Mouse (Mus musculus) midbrain, embryonic 11.5 days (tissue): ENCODE results near the gene Nxn. TPM values are rescaled to one million over a fixed set of nuclear protein-coding genes. Genes with fewer than 3 reads are reported as not detected.
"Not testable (repeated sequence)": the region's sequence is repeated elsewhere in the genome, so short reads cannot be mapped to it uniquely, and the experiment has no call there.

ENCODE experiments used
- ATAC-seq: fragments of 200-750 bp; cut with Nextera tagmentation; 2 replicates; pipeline ENCODE4 v1.8.0; 2017; ENCODE audit warnings: moderate TSS enrichment, moderate library complexity; ENCODE audit not compliant: low FRiP score
- DNase-seq: peaks from one replicate; pipeline ENCODE4 v3.0.0; 2015; ENCODE audit warnings: low spot score; ENCODE audit errors: missing footprints
- H3K27ac ChIP-seq: fragments of 300-500 bp; sonication (generic); 2 replicates; pipeline ENCODE4 v1.5.1; 2014; ENCODE audit warnings: low read depth, low read length
- H3K27me3 ChIP-seq: fragments of 300-500 bp; sonication (generic); 2 replicates; pipeline ENCODE4 v1.6.1; 2014; ENCODE audit warnings: mild to moderate bottlenecking, low read length, moderate library complexity, mixed read lengths; ENCODE audit not compliant: control insufficient read depth, insufficient read depth
- H3K36me3 ChIP-seq: fragments of 300-500 bp; sonication (generic); 2 replicates; pipeline ENCODE4 v1.6.1; 2014; ENCODE audit warnings: mild to moderate bottlenecking, low read length, moderate library complexity, mixed read lengths; ENCODE audit not compliant: control insufficient read depth, insufficient read depth
- H3K4me1 ChIP-seq: fragments of 300-500 bp; sonication (generic); 2 replicates; pipeline ENCODE4 v1.6.1; 2014; ENCODE audit warnings: low read length; ENCODE audit not compliant: control insufficient read depth, insufficient read depth
- H3K4me2 ChIP-seq: fragments of 300-500 bp; sonication (generic); 2 replicates; pipeline ENCODE4 v1.6.1; 2014; ENCODE audit warnings: mild to moderate bottlenecking, moderate library complexity
- H3K4me3 ChIP-seq: fragments of 300-500 bp; sonication (generic); 2 replicates; pipeline ENCODE4 v1.5.1; 2014; ENCODE audit warnings: low read depth, low read length
- H3K9ac ChIP-seq: fragments of 300-500 bp; sonication (generic); 2 replicates; pipeline ENCODE4 v1.6.1; 2014; ENCODE audit warnings: low read length
- H3K9me3 ChIP-seq: fragments of 300-500 bp; sonication (generic); 2 replicates; pipeline ENCODE4 v1.6.1; 2016; ENCODE audit warnings: low read length; ENCODE audit not compliant: control insufficient read depth
- WGBS: fragments of 180-500 bp; shearing (Covaris S2); extraction: QIAGEN DNeasy Blood & Tissue Kit; methylation state at CpG from one replicate; pipeline ENCODE4 v1.1.7; 2014; 5-methylcytosine and 5-hydroxymethylcytosine counted together
- polyA plus RNA-seq: library from polyadenylated mRNA; unstranded; fragments of >200 nt; fragmentation: Nextera tagmentation; extraction: Ambion mirVana; gene quantifications from 2 replicates; pipeline ENCODE4 v1.2.1, GENCODE M21; 2014

The Nxn gene
- polyA plus RNA-seq, 1 experiment from 2014 or later: 51.3 TPM

DNA sequence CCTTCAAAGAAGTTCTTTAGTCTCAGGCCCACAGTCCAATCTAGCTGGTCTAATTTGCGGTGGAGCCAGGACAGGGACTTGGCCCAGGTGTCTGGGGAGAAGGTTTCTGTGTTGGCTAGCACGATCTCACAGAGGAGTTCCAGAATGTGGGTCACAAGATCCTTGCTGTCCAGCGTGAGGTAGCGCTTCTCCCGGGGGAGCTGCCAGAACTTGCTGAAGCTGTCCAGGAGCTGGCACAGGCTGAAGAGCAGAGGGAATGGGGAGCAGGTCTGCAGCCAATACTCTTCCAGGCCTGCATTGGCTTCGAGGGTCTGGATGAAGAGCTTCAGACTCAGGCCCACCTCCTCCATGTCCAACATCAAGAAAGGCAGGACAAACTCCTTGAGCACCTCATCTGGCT lies 187.3 kb downstream of the Nxn start:
- H3K4me2 ChIP-seq, DNase-seq, H3K27me3 ChIP-seq, ATAC-seq, H3K27ac ChIP-seq, H3K4me3 ChIP-seq, H3K4me1 ChIP-seq, H3K9ac ChIP-seq, H3K9me3 ChIP-seq: not testable (repeated sequence)
- H3K36me3 ChIP-seq: peaks cover 23% of the 10 kb centered on the region
- 97% methylated on average over 4 of the region's 6 CpGs for WGBS

DNA sequence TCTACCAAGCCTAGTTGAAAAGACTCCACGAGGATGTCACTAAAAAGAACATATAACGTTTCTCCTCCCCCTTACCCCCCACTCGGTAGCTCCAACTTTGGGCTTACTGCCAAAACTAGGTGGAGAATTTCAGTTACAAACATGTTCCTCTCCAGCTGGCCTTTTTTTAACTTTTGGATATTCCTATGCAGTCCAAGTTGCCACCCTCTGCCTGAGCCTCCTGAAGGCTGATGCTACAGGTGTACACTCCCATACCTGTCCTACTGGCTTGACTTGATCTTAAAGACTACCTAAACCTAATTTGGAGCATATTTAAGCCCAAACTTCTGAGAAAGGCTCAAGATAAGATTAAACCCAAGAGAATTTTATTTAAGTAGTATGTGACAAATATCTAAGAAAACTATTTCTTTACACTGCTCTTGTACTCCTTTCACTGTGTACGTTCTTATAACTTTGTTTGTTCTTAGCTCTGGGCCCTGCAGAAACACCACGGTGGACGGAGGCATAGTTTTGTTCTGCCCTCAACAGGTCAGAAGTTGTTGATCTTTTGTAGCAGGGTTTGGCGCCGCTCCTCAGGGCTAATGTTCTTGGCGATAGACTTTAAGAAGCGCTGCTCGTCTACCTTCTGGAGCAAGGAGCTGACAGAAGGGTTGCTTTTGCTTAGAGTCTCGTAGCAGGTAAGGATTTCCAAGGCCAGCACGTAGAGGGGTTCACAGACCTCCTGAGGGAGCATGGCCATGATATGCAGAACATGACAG lies 188.5 kb downstream of the Nxn start:
- DNase-seq: no peak
- no peak overlapping the region for H3K4me3 ChIP-seq

More for the DNA sequence above, 188.5 kb downstream of the Nxn start:
- H3K4me2 ChIP-seq: no peak overlapping the region
- no peak overlapping the region for H3K27ac ChIP-seq
- no peaks in the 10 kb centered on the region for H3K4me1 ChIP-seq
- H3K9me3 ChIP-seq: no peaks in the 10 kb centered on the region
- H3K27me3 ChIP-seq: no peaks in the 10 kb centered on the region
- peaks cover 23% of the 10 kb centered on the region for H3K36me3 ChIP-seq
- WGBS: 92% methylated on average over 13 of the region's 13 CpGs
- H3K9ac ChIP-seq: no peak overlapping the region
- no peak for ATAC-seq

Other genes with a start within 250 kb of the Nxn start
- 44.2 and 47.4 TPM in 2 replicates for gene Vps53, start 219.5 kb downstream of the Nxn start, polyA plus RNA-seq
- gene Fam57a, start 219.5 kb downstream of the Nxn start, polyA plus RNA-seq: 30.9 and 32.7 TPM in 2 replicates
- 0.34 and 0.40 TPM in 2 replicates for gene Dbil5, start 181.5 kb downstream of the Nxn start, polyA plus RNA-seq
- 31.1 and 42.8 TPM in 2 replicates for gene Gemin4, start 181.5 kb downstream of the Nxn start, polyA plus RNA-seq
- 19.5 and 20.1 TPM in 2 replicates for gene Mrm3, start 155.4 kb downstream of the Nxn start, polyA plus RNA-seq
- 131 and 138 TPM in 2 replicates for gene Glod4, start 155.4 kb downstream of the Nxn start, polyA plus RNA-seq
- 117 and 118 TPM in 2 replicates for gene Timm22, start 7.8 kb upstream of the Nxn start, polyA plus RNA-seq
- 41.4 and 41.9 TPM in 2 replicates for gene Abr, start 223.2 kb upstream of the Nxn start, polyA plus RNA-seq